Mouse (Mus musculus) thymus, postnatal 10 days (tissue): ENCODE results near the gene Dcst1.

Source experiments
- DNase-seq, 2 experiments: peaks; one replicate each; pipeline ENCODE4 v3.0.0; 2021; ENCODE audit warnings: low spot score in 2 of 2

Gene Dcst1

DNA sequence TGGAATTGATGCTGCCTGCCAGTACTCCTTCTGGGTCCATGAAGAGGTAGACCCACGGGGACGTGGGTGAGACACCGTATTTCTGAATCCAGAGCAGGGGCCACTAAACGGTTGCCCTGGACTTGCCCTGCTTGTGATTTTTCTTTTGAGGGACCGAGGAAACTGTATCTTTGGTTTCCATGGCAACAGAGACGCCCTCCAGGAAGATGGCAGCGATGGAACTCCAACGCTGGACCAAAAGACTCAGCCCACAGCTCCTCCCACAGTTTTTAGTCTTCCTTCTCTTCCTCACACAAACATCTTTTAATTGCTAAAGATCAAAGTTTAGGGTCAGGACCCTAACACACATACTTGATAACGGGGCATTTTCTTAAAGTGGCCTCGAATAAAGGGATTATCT is 33.0 kb downstream of the Dcst1 start:
- no peak for DNase-seq

DNA sequence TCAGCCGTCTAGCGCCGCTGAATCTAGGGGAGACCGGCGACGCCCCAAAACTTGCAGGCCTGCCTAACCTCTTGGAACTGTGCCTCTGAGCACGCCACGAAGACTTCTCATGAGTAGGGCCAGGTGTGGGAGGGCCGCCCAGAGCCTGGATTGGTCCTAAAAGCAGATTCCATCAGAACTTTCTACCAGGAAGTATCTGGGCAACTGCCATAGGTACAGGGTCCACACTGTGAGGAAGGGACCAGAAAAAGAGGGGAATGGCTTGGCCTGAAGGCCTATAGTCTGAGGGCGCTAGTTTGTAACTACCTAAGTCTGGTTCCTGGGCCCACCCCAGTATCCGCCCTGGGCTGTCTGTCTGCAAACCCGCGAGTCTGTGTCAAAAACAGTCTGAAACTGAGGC is 33.5 kb downstream of the Dcst1 start:
- no peak for DNase-seq

DNA sequence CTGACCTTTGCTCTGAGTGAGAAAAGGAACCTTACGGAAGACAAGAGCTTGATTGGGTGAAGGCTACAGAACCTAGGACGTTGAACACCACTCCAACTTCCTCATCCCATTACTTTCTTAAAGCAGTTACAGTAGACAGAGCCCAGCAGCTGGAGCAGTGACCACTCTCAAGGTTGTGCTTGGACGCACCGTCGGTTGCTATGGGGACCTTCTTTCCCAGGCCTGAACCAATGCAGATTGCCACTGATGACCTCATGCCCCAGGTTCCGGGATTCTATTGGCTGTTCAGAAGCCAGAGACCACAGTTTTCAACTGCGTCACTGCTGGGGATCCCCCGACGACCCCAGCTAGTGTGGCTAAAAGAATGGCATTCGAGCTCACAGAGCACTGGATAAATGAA is 34.1 kb downstream of the Dcst1 start:
- no peak for DNase-seq

DNA sequence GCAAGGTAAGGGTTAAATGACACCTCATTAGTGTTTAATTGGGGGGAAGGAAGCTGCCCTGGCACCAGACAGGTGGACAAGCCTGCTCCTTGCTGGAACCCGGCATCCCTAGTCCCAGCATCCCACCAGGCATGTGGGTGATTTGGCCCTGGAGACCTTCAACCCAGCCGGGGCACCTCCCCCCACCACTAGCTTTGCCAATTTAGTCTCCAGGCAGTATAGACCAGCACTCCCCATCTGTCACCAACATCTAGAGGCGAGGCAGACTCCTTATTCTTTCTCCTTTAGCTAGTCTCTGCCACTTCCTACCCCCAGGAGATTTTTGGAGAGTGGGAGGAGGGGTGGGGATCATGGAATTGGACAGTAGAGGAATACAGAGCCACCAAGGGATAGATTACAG is 34.7 kb downstream of the Dcst1 start:
- no peak for DNase-seq

DNA sequence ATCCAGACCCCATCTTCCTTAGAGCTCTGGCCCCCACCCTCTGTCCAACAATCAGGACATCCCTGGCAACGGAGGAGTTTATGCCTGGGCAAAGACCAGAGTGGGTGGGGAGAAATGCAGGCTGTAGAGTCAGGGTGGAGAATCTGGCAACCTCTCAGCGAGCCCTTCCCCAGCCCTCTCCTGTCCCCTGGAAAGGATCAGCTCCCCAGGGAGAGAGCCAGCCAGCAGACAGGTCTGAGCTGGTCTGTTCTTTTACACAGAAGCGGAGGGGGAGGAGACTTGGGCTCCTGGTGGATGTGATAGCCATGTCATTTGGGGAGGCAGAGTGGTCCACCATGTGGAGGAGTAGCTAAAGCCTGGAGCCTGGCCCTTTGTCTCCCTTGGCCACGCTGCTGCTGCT is 36.4 kb downstream of the Dcst1 start:
- no peak for DNase-seq

DNA sequence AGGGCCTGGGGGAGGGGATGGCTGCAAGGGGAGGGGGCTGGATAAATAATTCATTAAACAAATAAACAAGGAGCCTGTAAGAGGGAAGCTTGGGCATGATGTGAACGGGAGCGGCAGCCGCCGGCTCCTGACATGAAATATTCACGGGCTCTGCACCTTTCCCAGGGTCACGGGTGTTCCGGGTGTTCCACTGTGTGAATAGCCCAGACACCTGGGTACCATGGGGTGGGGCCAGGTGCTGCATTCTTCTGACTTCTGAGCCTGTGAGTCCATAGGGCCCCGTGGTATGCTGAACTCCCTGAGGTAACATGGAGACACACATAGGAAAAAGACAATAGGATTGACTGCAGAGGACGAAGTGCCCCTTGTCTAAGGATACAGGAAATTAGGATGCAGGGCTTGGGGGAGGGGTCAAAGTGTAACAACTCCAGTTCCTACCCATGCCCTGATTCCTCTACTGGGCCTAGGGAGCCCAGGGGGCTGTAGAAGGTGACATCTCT is 37.6 kb downstream of the Dcst1 start:
- no peak for DNase-seq

DNA sequence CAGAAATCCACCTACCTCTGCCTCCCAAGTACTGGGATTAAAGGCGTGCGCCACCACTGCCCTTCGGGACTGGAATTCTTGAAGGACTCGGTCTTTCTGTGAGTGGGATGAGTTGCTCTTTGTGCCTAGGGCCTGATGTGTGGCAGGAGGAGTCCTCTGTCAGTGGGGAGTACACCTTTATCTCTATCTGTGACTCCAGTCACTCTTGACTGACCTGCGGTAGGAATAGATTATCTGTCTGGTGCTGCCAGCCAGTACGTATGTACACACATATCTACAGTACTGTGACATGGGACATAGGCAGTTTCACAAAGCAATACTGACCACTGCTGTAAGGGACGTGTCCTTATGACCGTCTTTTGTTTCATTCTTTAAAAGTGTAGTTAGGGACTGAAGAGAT is 39.2 kb downstream of the Dcst1 start:
- DNase-seq: no peak

DNA sequence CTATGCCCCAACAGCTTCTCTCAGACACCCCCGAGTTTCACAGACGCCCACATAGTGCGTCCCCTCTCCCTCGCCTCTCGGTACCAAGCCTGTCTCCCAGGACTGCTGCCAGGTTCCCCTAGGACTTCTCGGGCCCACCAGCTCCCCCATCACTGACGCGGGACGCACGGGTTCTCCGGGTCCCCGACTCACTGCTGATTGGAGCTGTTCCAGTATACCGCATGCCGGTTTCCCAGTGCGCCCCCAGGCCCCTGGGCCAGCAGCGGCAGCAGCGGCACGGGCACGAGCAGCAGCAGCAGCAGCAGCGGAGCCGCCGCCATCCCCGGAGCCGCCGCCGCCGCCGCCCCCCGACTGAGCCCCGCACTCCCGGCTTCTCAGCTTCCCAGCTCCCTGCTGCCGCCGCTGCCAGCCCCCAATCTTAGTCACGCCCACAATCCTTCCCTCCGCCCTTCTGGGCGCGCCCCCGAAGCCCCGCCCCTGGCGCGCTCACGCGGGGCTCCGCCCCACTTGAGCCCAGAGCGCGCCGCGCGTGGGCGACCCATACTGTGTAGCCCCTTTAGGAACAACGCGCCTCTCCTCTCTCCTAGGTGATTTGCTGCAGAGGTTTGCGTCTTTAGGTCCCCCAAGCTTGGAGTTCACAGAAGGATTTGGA is 42.4 kb downstream of the Dcst1 start, which contains the start of gene Efna3:
Gene Efna3, minus strand, starts transcription at position 452 of the 652 bp plus-strand sequence.
- DNase-seq: peak in 1 of 2 experiments; percentile 62

DNA sequence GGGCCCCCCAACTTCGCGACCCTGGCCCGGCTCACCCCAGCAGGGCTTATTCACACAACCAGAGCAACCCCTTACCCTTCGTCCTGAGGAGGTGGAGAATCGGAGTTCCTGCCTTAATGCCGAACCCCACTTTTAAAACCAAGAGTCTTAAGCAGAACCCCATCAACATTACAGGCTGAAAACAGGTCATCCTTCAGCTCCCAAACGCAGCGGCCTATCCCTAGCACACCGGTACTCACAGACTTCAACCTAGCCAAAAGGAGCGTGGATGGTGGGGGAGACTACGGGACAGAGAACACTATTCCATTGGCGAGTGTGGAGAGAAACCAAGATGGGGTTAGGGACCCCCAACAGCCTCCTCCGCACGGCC is 42.9 kb downstream of the Dcst1 start:
- no peak for DNase-seq

DNA sequence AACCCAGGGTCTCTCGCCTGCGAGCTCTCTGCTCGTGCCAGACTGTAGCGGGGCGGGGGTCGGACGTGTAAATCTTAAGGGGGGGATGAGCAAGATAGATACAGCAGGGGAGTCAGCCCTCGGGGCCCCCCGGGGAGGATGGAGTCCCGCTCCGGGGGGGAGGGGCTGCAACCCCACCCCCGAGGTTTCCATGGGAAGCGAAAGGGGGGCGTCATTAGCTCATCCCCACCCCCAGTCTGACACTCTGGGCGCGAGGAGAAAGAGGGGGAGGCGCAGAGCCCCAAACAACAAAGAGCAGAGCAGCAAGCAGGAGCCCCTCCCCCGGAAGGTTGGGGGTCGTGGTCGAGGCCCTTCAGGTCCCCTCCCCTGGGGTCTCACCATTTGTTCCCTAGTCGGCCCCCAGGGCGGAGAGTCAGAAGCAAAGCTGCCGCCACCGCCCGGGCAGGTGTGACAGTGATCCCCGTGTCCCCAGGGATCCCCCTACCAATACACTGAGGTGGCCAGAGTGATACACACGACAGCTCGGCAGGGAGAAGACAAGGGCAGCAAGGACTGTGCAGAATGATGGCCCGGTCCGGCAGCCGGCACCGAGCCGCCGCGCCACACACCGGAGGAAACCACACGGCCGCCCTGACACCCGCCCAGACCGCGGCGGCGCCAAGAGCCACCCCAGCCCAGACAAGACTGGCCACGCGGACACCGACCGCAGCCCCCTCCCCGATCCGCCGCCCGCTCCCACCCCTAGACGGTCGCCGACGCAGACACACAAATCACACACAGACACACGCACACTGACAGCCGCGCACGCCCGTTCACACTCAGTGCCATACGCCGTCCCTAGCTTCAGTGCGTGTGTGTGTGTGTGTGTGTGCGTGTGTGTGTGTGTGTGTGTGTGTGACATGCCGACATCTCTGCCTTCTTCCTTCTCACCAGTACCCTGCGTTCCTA is 43.6 kb downstream of the Dcst1 start:
- no peak for DNase-seq

DNA sequence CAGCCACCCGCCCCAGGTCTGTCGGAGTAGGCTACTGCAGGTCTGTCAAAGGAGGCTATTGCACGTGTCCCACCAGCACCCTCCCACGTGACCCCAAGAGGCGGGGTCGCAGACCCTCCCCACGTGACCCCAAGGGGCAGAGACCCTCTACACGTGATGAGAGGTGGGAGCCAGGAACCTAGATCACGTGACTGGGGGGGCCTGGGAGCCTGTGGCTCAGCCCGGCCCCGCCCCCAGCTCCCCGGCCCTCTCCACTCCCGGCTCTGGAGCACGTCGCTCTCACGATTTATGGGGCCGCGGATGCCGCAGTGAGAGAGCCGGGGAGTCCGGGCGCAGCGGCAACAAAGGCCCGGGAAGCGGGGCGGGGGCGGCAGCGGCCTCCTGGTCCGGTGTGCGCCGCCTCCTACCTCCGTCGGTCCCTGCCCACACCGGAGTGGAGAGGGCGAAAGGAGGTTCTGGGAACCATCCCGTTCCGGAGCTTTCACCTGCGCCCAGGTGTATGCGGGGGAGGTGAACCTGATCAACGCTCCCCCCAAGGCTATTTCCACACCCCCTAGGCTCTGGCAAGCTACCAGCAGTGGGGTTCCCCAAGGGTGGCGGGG is 44.4 kb downstream of the Dcst1 start:
- DNase-seq: no peak

DNA sequence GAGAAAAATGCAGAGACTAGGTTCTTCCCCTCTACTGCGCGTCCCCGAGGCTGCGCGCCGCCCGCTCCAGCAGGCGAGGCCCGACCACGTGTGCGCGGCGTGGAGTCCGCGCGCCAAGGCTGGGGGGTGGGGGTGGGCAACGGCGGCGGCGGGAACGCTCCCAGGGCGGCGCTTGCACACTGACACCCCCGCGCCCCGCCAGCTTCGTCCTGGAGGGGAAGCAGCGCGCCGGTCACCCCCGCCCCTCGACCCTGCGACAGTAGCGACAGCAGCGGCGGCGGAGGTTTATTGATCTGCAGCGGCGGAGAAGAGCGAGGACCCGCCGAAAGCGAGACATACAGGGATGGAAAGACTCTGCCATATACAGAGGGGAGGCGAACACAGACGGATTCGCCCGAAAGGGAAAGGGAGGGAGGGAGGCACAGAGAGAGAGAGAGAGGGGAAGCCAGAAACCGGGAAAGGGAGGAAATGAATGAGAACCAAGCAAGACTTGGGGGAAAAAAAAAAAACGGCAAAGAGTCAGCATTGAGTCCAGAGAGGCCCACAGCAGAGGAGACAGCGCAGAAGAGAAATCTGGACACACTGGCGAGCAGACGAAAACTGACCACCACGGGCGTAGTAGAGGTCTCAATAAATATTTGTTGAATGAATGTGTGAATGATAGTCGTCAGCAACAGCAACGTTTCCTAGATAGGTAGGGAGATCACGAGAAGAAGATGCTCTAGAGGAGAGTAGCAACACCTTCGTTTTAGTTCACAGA is 45.3 kb downstream of the Dcst1 start:
- no peak for DNase-seq

DNA sequence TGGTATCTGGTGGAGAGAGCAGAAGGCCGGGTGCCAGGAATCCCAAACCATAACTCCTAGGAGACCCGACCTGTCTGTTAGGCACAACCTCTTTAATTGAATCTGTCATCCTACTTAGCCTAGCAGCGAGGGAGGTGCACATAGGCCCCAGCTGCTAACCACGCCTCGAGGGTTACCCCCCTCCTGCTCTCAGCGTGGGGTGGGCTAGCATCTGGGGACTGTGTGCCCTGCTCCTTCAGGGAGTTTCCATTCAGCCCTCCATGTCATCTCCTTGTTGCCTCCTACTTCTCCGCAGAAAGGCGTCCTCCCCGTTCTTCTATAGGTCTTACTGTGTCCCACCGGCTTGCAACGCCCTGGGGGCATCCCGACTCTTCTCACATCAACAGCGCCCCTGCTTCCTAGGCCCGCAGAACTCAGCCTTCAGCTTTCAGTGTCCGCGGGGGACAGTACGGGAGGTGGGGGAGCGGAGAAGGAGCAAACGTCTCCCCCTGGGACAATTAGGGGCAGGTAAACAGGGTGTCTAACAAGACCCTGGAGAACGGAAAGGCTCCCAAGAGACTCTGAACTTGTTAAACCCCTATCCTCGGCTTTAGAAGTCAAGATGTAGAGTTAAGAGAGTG is 46.0 kb downstream of the Dcst1 start:
- no peak for DNase-seq

DNA sequence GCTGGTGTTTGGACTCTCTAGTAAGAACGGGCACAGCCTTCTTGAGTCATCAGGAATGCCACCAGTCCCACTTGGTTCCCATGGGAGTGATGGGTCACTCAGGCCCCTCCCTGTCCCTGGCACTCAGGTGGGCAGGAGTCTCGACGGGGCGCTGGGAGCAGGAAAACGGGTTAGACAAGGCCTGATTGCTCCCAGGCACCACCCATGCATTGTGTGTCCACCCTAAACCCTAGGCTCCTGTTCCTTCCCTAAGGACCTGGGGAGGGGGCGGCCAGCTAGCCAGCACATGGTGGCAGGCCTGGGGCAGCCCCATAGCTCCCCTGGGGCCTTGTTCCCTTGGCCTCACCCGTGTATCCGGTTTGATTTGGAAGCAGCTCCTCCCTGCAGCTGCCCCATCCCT is 46.7 kb downstream of the Dcst1 start:
- DNase-seq: no peak

DNA sequence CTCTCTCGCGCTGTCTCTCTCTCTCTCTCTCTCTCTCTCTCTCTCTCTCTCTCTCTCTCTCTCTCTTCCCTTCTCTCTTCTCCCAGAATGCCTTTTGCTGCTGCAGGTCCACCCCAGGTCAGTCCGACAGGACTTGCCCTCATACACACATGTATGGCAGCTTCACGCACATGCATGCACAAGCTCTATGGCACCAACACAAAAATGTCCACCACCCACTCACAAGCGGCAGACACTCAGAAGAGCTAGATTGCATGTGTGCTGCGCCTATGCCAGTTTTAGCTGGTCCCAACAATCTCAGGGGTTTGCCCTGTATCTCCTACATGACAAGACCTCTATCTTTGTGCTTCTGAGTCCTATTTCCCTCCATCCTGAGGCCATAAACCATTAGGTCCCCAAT is 47.8 kb downstream of the Dcst1 start:
- no peak for DNase-seq

DNA sequence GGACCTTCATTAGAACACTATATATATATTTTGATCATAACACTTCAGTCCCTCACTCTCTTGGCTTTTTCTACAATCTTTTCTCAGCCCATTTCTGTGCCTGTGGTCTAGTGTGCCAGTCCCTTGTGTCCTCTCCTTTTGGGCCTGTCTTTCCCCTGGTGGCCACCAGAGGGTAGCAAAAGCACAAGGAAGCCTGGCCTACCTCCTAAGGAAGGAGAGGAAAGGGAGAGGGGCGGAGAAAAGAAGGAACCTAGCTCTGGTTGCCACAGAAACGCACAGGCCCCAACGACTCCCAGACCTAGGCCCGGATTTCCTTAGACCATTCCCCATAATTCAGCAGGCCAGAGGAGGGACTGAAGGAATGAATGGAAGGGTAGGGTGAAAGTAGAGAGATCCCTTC is 48.2 kb downstream of the Dcst1 start:
- peak; percentile 54 to 74 for DNase-seq

DNA sequence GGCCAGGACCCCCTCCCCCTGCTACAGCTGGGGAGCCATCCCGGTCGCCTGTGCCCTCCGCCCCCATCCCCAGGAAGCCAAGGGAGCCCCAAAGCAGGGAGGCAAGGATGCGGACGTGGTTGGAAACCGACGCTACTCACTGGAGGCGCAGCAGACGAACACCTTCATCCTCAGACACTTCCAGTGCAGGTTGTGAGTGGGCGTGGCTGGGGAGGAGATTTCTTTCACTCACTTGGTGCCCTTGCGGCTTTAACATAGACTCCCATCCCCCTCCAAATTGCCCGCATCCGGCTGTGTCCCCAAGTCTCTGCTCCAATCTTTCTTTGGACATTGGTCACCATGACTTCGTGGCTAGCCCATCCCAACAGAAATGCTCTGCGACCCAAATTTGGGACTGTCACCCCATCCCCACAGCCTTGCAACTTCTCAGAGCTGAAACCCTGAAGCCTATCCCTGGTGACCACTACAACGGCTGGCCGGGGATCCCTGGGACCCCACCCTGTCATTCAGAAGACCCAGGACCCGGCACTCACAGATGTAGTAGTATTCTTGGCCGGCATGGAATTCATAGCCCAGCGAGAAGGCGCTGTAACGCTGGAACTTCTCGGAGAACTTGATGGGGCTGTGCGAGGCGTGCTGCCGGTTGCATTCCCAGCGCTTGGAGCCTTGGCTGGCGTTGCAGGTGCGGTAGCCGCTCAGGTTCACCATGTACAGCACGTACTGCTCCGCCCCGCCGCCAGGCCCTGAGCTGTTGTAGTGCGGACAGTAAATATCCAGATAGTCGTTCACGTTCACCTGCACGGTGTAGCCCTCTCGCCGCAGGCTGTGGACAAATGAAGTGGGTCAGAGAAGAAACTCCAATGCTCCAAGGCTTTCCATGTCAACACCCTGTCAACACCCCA is 48.9 kb downstream of the Dcst1 start:
- DNase-seq: no peak

DNA sequence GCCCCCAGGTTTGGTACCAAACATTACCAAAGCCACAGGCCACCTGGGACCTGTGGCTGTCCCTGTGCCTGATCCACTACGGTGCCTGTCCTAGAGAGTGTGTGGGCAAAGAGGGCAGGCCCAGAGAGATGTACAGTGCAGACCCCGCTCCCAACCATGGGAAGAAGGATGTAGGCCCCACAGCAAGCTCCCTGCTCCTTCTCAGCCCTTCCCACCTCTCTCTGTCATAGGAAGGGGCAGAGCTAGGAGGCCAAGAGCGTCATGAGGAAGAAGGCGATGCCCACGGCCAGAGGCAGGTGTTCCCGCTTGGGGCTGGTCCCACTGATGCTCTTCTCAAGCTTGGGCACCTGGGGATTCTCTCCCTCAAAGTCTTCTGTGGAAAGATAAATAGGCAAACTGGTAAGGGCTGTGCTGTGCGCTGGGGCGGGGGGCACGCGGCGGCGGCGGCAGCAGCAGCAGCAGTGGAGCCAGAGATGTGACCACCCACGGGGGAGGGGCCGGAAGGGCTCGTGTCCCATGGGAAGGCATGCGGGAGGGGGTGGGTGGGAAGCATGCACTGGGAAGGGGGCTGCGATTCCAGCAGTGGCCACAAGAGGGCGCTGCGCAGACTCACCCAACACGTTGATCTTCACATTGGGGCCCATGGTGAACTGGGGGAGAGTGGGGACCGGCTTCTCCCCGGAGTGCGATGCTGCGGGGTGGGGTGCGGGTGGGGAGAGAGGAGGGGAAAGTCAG is 49.7 kb downstream of the Dcst1 start:
- DNase-seq: peak in 1 of 2 experiments; percentile 69

DNA sequence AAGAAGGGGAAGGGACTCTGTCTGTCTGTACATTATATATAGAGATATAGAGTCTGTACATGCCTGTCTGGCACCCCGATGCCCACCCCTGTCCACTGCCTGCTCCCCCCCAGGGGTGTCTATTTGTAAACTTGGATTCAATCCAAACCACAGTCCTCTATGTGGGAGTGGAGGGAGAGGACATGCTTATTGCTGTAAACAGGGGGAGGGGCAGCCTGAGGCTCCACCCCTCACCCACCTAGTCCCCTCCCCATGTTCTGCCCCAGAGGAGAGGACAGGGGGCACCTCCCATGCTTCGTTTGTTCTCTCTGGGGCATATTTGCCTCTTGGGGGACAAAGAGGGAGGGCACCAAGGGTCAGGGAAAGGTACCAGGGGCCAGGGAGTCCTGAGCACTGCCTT is 50.3 kb downstream of the Dcst1 start:
- DNase-seq: no peak

DNA sequence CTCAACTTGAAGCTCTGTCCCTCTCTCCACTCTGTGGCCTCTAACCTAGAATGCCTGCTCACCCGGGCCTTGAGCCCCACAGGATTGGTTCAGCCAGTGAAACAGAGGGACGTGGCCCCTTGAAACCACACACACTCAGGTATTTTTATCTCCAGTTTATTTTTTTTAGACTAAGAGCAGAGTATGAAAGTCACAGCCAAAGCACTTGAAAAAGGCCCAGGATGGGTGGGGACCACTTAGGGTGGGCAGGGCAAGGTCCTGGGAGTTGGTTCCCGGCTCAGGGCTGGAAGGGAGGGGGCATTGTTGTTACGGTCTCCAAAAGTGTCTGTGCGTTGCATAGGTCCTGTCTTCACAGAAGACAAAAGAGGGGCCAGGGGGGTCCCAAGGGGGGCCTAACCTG is 50.7 kb downstream of the Dcst1 start:
- no peak for DNase-seq
